Mouse (Mus musculus): ENCODE measurements around the gene Ccl9.

- no peak for TF ChIP-seq CTCF (IDR thresholded peaks at IDR 0.05; ENCODE audit: extremely low read depth, insufficient read depth, insufficient read length, insufficient replicate concordance)
- no peak for TF ChIP-seq POLR2A (IDR thresholded peaks at IDR 0.05; ENCODE audit: low read depth, low read length)
Observed at GRCm38 (mm10) chr11:83568061-83568460, 10.4 kb downstream of the Ccl9 start.

Data from spleen, adult 2 months (tissue).